Mouse (Mus musculus) CH12F3 (cell line): Measurements from ENCODE around the gene Rhox3e.
"Not testable (repeated sequence)": the region's sequence is repeated elsewhere in the genome, so short reads cannot be mapped to it uniquely, and the experiment has no call there.

Source experiments
- in situ Hi-C: fragments of 300-500 bp; cut with MboI; formaldehyde crosslinking; loops from 2 replicates; pipeline ENCODE4 v1.14.3; 2020; ENCODE audit warnings: low sequenced_read_pairs

Rhox3e gene

DNA sequence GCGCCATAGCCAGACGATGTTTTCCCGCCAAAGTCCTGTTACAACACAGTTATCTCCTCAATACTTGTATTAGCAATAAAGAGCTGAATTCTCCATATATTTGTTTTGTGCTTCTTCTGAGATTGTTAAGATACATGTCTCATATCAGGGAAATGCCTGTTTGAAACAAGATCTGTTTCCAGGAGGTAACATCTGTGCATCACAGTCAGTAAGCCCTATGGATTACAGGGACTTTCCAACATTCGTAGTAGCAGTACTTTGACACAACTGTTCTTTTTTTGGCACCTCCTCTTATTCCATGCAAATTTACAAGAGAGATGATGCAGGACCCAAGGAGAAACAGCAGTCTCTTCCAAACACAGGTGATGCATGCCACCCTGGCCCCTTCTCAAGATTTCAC is at the start of gene Rhox3e:
Rhox3e (plus strand) TSS at position 301 of the 400 bp plus-strand sequence.
- in situ Hi-C loops, result not testable (repeated sequence)

DNA sequence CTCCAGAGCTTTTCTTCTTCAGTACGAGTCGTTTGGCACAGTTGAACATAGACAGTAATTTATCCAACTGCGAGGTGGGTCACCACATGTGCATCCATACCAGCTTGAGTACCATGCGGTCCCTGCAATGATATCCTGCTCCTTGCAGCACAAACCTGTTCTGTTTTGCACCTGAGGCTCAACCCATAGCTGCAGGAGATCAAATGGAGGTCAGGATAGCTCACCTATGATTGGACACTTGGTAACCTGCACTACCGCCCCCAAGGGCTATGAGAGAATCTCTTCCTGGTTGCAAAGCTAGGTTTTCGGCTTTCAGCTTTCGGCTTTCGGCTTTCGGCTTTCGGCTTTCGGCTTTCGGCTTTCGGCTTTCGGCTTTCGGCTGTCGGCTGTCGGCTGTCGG is 27.8 kb upstream of the Rhox3e start, which contains the start of gene Rhox4d:
Rhox4d (plus strand) TSS at position 301 of the 400 bp plus-strand sequence.
- in situ Hi-C loops, result not testable (repeated sequence)

DNA sequence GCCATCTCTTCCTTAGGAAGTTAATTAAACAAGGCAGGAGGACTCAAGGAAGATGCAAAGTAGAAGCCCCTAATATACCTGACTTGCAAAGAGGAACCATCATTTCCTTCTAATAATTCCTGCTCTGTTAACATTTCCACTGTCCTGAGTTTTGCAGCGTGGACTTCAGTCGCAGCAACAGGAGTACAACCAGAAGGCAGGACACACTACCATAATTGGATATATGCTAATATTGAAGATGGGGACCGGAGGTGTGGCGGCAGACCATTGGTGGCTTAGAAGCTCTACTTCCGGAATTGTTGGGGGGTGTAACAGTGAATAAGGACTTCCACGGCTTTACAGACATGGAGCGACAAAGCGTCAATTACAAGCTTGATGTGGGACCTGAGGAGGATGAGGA is 11.7 kb upstream of the Rhox3e start, which contains the start of gene Rhox2e:
Rhox2e (plus strand) TSS at position 301 of the 400 bp plus-strand sequence.
- in situ Hi-C loops, result not testable (repeated sequence)

DNA sequence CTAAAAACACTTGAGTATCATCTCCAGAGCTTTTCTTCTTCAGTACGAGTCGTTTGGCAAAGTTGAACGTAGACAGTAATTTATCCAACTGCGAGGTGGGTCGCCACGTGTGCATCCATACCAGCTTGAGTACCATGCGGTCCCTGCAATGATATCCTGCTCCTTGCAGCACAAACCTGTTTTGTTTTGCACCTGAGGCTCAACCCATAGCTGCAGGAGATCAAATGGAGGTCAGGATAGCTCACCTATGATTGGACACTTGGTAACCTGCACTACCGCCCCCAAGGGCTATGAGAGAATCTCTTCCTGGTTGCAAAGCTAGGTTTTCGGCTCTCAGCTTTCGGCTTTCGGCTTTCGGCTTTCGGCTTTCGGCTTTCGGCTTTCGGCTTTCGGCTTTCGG is 15.3 kb downstream of the Rhox3e start, which contains the start of gene Rhox4e:
Rhox4e (plus strand) TSS at position 301 of the 400 bp plus-strand sequence.
- in situ Hi-C loops, result not testable (repeated sequence)

DNA sequence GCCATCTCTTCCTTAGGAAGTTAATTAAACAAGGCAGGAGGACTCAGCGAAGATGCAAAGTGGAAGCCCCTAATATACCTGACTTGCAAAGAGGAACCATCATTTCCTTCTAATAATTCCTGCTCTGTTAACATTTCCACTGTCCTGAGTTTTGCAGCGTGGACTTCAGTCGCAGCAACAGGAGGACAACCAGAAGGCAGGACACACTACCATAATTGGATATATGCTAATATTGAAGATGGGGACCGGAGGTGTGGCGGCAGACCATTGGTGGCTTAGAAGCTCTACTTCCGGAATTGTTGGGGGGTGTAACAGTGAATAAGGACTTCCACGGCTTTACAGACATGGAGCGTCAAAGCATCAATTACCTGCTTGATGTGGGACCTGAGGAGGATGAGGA is 29.3 kb downstream of the Rhox3e start, which contains the start of gene Rhox2f:
Rhox2f (plus strand) TSS at position 301 of the 400 bp plus-strand sequence.
- in situ Hi-C loops, result not testable (repeated sequence)

DNA sequence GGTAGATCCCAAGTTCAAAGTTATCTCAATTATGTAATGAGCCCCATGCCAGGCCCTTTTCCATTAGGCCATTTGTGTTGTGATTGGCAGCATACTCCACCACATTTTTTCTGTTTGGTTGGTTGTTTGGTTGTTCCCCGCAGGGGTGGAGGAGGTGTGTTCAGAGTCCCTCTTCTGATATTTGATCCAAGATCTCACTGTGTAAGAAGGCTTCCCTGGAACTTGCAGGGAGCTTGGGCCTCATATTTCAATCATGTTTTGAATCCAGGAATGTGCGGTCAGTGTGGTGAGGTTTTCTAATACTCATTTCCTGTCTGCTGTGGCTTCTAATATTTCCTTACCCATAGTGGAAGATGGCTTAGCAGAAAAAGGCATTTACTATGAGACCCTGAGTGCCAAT is 30.8 kb downstream of the Rhox3e start:
- in situ Hi-C loops, result not testable (repeated sequence)

DNA sequence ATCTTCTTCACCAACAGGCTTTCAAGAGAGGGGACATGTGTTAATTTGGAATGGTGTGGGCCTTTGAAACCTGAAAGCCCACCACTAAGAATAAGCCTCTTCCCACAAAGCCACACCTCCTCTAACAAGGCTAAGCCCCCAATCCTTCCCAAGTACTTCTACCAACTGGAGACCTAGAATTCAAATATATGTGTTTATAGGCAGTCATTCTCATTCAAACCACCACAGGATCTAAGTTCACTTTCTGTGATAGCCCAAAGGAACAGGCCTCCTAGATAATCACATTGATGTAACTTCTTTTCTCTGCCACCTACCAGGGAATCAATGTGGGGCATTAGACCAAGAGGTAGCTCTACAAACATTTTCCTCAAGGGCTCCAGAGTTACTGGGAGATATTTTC is 38.9 kb downstream of the Rhox3e start, which contains the start of gene Rhox3f:
Rhox3f (plus strand) TSS at position 301 of the 400 bp plus-strand sequence.
- in situ Hi-C loops, result not testable (repeated sequence)
